9 mouse cellular contexts compared by ENCODE assay signal in the genomic region with DNA sequence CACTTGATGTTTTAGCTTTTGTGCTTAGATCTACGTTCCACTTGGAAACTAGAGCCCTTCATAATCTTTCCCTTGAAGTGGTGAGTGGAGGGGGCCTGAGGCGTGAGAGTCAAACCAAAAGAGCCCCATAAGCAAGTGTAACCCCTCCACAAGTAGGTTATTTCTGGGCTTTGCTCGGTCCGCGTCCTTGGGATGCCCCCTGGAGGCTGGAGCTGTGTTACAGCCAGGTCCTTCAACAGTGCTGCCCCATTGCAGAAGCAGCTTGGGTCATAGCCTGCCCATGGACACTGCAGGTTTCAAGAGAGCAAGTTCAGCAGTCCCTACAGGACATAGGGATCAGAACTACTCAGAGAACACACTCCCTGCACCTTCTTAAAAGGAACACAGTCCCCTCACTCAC. TPM values are rescaled to one million over a fixed set of nuclear protein-coding genes. Genes with fewer than 3 reads are reported as not detected.
DNase-seq lines count a peak whose midpoint lies in the region; ATAC-seq lines count a peak whose summit lies in the region.
"Had no signal": no experiment of that assay in that cellular context is flagged by ENCODE, and none has a peak within 500 bp of the region (broad histone marks: within the 10 kb centered on the region; RNA-seq: fewer than 3 reads in every experiment).

No protein-coding gene starts in this region.

- no peaks in the 10 kb centered on the region for H3K36me3 ChIP-seq in heart, embryonic 12.5 days
- no peaks in the 10 kb centered on the region for H3K36me3 ChIP-seq in splenic B cell, adult 2 months (ENCODE audit: control insufficient read depth, insufficient read depth, low read length, poor library complexity, severe bottlenecking)
- H3K36me3 ChIP-seq: hindbrain, embryonic 15.5 days had no signal

- H3K9me3 ChIP-seq in heart, embryonic 12.5 days (replicated peaks): no peaks in the 10 kb centered on the region
- H3K9me3 ChIP-seq: hindbrain, embryonic 15.5 days had no signal

- H3K4me3 ChIP-seq in heart, embryonic 12.5 days: no peak overlapping the region
- H3K4me3 ChIP-seq: hindbrain, embryonic 15.5 days had no signal

- H3K27ac ChIP-seq in heart, embryonic 12.5 days (ENCODE audit: poor library complexity, severe bottlenecking): no peak overlapping the region
- H3K27ac ChIP-seq: hindbrain, embryonic 15.5 days had no signal

- DNase-seq in heart, adult 11 months: peak; percentile 93
- peak; percentile 50 to 68 for DNase-seq in cerebellum, postnatal 25 days
- DNase-seq in heart, adult 8-10 months (ENCODE audit: low spot score): peak; percentile 46
- DNase-seq in layer of hippocampus, postnatal 36 days: peak; percentile 46 to 47
- peak; percentile 79 for DNase-seq in splenic B cell, adult 2 months (ENCODE audit: low read depth, low spot score)

- no peak overlapping the region for H3K4me2 ChIP-seq in heart, embryonic 12.5 days
- H3K4me2 ChIP-seq: hindbrain, embryonic 15.5 days had no signal

- ATAC-seq in heart, embryonic 12.5 days (ENCODE audit: insufficient number of reproducible peaks, low FRiP score): no peak
- ATAC-seq in CD4-positive, CD25-positive, alpha-beta regulatory T cell, adult 4 months: peak; percentile 71
- ATAC-seq in megakaryocyte progenitor cell, adult 5-6 weeks (replicated peaks; ENCODE audit: poor library complexity): peak; percentile 86

- H3K9ac ChIP-seq in heart, embryonic 12.5 days: no peak overlapping the region
- H3K9ac ChIP-seq: hindbrain, embryonic 15.5 days had no signal

- H3K4me1 ChIP-seq in heart, embryonic 12.5 days (replicated peaks): 0 out of 2 replicates have a peak, but pooled peaks cover 3% of the 10 kb centered on the region
- H3K4me1 ChIP-seq: hindbrain, embryonic 15.5 days had no signal

- 7% methylated on average over 5 of the region's 5 CpGs for WGBS in heart, embryonic 12.5 days

- no peaks in the 10 kb centered on the region for H3K27me3 ChIP-seq in heart, embryonic 12.5 days (replicated peaks)
- no peaks in the 10 kb centered on the region for H3K27me3 ChIP-seq in splenic B cell, adult 2 months (ENCODE audit: control insufficient read depth, insufficient read depth, low read length, poor library complexity, severe bottlenecking)
- H3K27me3 ChIP-seq: hindbrain, embryonic 15.5 days had no signal

RNA-seq across cellular contexts. Expression of gene Ube2f, which starts 11.0 kb away (rescaled TPM):
- polyA plus RNA-seq in heart, embryonic 12.5 days (2016; fragmentation: Nextera tagmentation; extraction: Ambion mirVana): 65.2 and 66.5 TPM in 2 replicates
- polyA plus RNA-seq in CD4-positive, CD25-positive, alpha-beta regulatory T cell, adult 4 months (2017; shearing (Covaris generic)): 10 to 100 TPM; 85.2 to 93.4 TPM
- total RNA-seq in heart, adult 8-10 months (2022): 10 to 100 TPM; 39.6 to 52.2 (median 45.2) TPM
- total RNA-seq in layer of hippocampus, postnatal 36 days (2021): 10 to 100 TPM; 53.1 to 57.9 TPM
- 90.2 and 92.6 TPM in 2 replicates for total RNA-seq in megakaryocyte progenitor cell, adult 5-6 weeks (2015)
- total RNA-seq in megakaryocyte progenitor cell, adult 5-6 weeks (2017): 46.8 and 58.6 TPM in 2 replicates

RNA-seq across cellular contexts. Expression of gene Scly, which starts 59.0 kb away (rescaled TPM):
- 14.8 and 14.9 TPM in 2 replicates for polyA plus RNA-seq in heart, embryonic 12.5 days (2016; fragmentation: Nextera tagmentation; extraction: Ambion mirVana)
- 10 to 100 TPM; 57.1 to 91.0 TPM for polyA plus RNA-seq in CD4-positive, CD25-positive, alpha-beta regulatory T cell, adult 4 months (2017; shearing (Covaris generic))
- total RNA-seq in heart, adult 8-10 months (2022): 10 to 100 TPM; 15.5 to 20.3 (median 19.3) TPM
- 10 to 100 TPM; 19.8 to 22.3 TPM for total RNA-seq in layer of hippocampus, postnatal 36 days (2021)
- 19.8 and 20.0 TPM in 2 replicates for total RNA-seq in megakaryocyte progenitor cell, adult 5-6 weeks (2015)
- 21.1 and 23.6 TPM in 2 replicates for total RNA-seq in megakaryocyte progenitor cell, adult 5-6 weeks (2017)

RNA-seq across cellular contexts. Expression of gene Ramp1, which starts 59.5 kb away (rescaled TPM):
- polyA plus RNA-seq in heart, embryonic 12.5 days (2016; fragmentation: Nextera tagmentation; extraction: Ambion mirVana): 20.2 and 20.9 TPM in 2 replicates
- 10 to 100 TPM; 28.9 to 31.6 TPM for polyA plus RNA-seq in CD4-positive, CD25-positive, alpha-beta regulatory T cell, adult 4 months (2017; shearing (Covaris generic))
- 1 to 10 TPM; 3.4 to 5.1 (median 4.5) TPM for total RNA-seq in heart, adult 8-10 months (2022)
- 10 to 100 TPM; 60.8 to 65.0 TPM for total RNA-seq in layer of hippocampus, postnatal 36 days (2021)
- 184 and 191 TPM in 2 replicates for total RNA-seq in megakaryocyte progenitor cell, adult 5-6 weeks (2015)
- 174 and 180 TPM in 2 replicates for total RNA-seq in megakaryocyte progenitor cell, adult 5-6 weeks (2017)

Comparison
In these comparisons a context has a peak if more than half of its experiments do, and no peak if none do; other contexts are left out.
1. RNA of gene Ramp1, which starts 59.5 kb away (total RNA-seq): 174 to 191 TPM in megakaryocyte progenitor cell, adult 5-6 weeks and 60.8 to 65.0 TPM in layer of hippocampus, postnatal 36 days; 3.4 to 5.1 TPM in heart, adult 8-10 months; every median in the first group is over 10 times any median in the second.
2. Peak in every context shown above with its lines, with median percentiles within 50 percentile points of each other: DNase-seq.